Mouse (Mus musculus) forebrain, embryonic 13.5 days (tissue): ENCODE results near the gene Etfa. TPM values are rescaled to one million over a fixed set of nuclear protein-coding genes. Genes with fewer than 3 reads are reported as not detected.

Experiments
- ATAC-seq: fragments of 200-750 bp; cut with Nextera tagmentation; 2 replicates; pipeline ENCODE4 v1.8.0; 2017
- H3K27ac ChIP-seq: fragments of 300-500 bp; sonication (generic); 2 replicates; pipeline ENCODE4 v1.5.1; 2015; ENCODE audit warnings: inconsistent platforms, mild to moderate bottlenecking, moderate library complexity
- H3K27me3 ChIP-seq: fragments of 300-500 bp; sonication (generic); 2 replicates; pipeline ENCODE4 v1.6.1; 2015; ENCODE audit warnings: mild to moderate bottlenecking, inconsistent platforms
- H3K36me3 ChIP-seq: fragments of 300-500 bp; sonication (generic); 2 replicates; pipeline ENCODE4 v1.6.1; 2015; ENCODE audit warnings: mild to moderate bottlenecking, inconsistent platforms; ENCODE audit not compliant: poor library complexity, severe bottlenecking
- H3K4me1 ChIP-seq: fragments of 300-500 bp; sonication (generic); 2 replicates; pipeline ENCODE4 v1.6.1; 2015; ENCODE audit warnings: inconsistent platforms
- H3K4me2 ChIP-seq: fragments of 300-500 bp; sonication (generic); 2 replicates; pipeline ENCODE4 v1.6.1; 2015; ENCODE audit warnings: inconsistent platforms, mild to moderate bottlenecking, moderate library complexity
- H3K4me3 ChIP-seq: fragments of 300-500 bp; sonication (generic); 2 replicates; pipeline ENCODE4 v1.5.1; 2015; ENCODE audit warnings: mild to moderate bottlenecking, inconsistent platforms
- H3K9ac ChIP-seq: fragments of 300-500 bp; sonication (generic); 2 replicates; pipeline ENCODE4 v1.6.1; 2015; ENCODE audit warnings: mild to moderate bottlenecking, inconsistent platforms
- H3K9me3 ChIP-seq: fragments of 300-500 bp; sonication (generic); replicated peaks from 2 replicates; pipeline ENCODE4 v1.6.1; 2016; ENCODE audit warnings: inconsistent platforms
- WGBS: fragments of 180-500 bp; shearing (Covaris S2); methylation state at CpG from one replicate; pipeline ENCODE4 v1.1.7; 2015; 5-methylcytosine and 5-hydroxymethylcytosine counted together
- polyA plus RNA-seq: library from polyadenylated mRNA; unstranded; fragments of >200 nt; fragmentation: Nextera tagmentation; extraction: Ambion mirVana; gene quantifications from 2 replicates; pipeline ENCODE4 v1.2.1, GENCODE M21; 2015

The Etfa gene
- polyA plus RNA-seq, 1 experiment from 2014 or later, result 129 TPM

DNA sequence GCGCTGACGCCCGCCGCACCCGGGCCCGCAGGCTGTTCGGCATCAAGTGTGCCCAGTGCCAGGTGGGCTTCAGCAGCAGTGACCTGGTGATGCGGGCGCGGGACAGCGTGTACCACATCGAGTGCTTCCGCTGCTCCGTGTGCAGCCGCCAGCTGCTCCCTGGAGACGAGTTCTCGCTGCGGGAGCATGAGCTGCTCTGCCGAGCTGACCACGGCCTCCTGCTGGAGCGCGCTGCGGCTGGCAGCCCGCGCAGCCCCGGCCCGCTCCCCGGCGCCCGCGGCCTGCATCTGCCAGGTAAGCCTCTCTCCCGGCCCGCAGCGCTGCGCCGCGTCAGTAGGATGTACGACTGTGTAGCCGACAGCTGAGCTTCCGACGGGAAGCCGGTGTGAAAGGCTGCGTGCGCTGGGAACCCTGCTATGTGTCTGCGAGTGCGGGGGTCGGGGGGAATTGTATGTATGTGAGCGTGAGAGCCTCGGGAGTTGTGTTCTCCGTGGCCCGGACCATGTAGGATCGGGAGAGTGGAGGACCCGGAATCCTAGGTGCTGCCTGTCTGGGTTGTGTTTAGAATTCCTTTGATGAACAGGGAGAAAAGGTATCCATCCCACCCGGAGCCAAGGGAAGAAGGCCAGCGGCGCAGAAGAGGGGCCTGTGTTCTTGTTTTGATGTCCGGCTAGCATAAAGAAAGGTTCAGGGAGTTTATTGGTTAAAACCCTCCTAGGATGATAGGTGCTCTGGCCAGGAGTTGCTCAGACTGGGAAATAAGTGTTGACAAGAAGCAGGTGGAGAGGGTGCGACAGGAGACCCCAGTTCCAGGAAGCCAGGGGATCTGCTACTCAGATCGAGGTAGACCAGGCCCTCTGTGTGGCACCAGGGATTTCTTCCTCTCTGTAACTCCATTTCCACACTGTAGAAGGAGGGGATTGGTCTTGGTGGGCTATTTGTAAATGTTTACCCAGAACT lies 30.6 kb upstream of the Etfa start:
- Histone ChIP-seq H3K4me1 (peaks cover 52% of the 10 kb centered on the region), H3K9me3 (no peaks in the 10 kb centered on the region), H3K27me3 (peaks cover 98% of the 10 kb centered on the region), H3K9ac (no peak overlapping the region), H3K36me3 (no peaks in the 10 kb centered on the region), H3K4me3 (peak overlapping the region; percentile 44), H3K27ac (no peak overlapping the region), H3K4me2 (peak overlapping the region; percentile 71)
- 3% methylated on average over 59 of the region's 59 CpGs for WGBS
- ATAC-seq, result no peak

DNA sequence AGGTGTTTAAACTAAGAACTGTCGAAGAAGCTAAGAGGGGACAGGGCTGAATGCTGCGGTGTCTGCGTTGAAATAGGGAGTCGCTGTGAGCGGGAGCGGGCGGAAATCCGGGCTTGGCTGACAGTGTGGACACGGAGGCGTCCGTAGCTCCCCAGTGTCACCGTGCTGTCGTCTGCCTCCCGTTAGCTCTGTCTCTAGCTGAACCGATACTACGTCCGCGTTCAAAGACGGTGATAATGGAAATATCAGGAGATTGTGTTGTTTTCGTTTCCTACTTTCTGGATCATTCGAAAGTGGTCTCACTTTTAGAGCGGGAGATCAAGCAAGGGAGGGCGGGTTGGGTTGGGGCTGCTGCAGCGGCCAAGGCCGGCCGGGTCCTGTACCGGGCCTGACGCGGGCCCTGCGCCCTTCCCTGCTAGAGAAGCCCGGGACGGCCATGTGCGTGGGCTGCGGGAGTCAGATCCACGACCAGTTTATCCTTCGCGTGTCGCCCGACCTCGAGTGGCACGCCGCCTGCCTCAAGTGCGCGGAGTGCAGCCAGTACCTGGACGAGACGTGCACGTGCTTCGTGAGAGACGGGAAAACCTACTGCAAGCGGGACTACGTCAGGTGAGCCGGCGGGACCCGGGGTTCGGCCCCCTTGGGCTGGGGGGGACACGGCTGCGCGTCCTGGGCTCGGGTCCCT lies 29.8 kb upstream of the Etfa start:
- Histone ChIP-seq H3K4me1 (peaks cover 52% of the 10 kb centered on the region), H3K4me3 (peak overlapping the region; percentile 44), H3K9ac (no peak overlapping the region), H3K27me3 (peaks cover 98% of the 10 kb centered on the region), H3K36me3 (no peaks in the 10 kb centered on the region), H3K9me3 (no peaks in the 10 kb centered on the region), H3K4me2 (peak overlapping the region; percentile 71), H3K27ac (no peak overlapping the region)
- no peak for ATAC-seq
- under 1% methylated on average over 59 of the region's 59 CpGs for WGBS

DNA sequence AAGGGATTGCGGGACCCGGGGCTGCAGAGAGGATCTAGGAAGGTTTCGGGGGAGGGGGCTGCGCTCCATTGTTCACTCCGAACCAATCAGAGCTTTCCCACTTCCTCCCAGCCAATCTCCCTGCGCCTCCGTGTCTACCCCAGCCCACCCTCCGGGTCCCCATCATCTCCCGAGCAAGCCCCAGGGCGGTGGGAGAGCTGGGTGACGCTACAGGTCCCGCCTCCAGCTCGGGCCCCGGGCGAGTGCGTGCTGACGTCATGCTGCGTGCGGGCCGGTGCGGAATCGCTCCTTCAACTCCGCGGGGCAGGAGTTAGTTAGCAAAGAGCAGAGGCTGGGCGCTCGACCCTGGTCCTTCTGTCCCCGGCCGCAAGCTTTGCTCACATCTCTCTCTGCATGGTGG lies 28.8 kb upstream of the Etfa start:
- peak overlapping the region; percentile 44 for H3K4me3 ChIP-seq
- H3K27ac ChIP-seq, result no peak overlapping the region
- WGBS, result 1% methylated on average over 28 of the region's 28 CpGs
- H3K9ac ChIP-seq, result peak overlapping the region; percentile 45
- no peaks in the 10 kb centered on the region for H3K9me3 ChIP-seq
- peak; percentile 99 for ATAC-seq
- peak overlapping the region; percentile 71 for H3K4me2 ChIP-seq
- peaks cover 94% of the 10 kb centered on the region for H3K27me3 ChIP-seq
- H3K4me1 ChIP-seq, result peaks cover 44% of the 10 kb centered on the region
- no peaks in the 10 kb centered on the region for H3K36me3 ChIP-seq

DNA sequence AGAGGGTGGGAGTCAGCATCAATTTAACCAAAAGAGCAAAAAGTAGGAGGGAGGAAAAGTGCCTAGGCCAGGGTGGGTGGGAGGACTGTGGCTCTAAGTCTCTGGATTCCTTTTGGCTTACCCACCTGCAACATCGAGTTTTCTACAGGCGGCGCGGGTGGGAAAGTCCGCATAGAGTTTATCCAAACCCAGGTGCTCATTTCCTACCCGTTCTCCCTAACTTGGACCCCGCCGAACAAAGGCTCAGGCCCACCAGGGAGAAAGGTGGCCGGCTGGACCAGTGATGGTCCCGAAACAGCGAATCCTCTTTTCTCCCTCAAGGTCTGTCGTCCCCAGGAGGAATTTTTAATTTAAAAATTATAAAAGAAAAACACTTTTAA lies 28.3 kb upstream of the Etfa start:
- no peak overlapping the region for H3K27ac ChIP-seq
- peak overlapping the region; percentile 44 for H3K4me3 ChIP-seq
- peaks cover 89% of the 10 kb centered on the region for H3K27me3 ChIP-seq
- no peak for ATAC-seq
- peaks cover 39% of the 10 kb centered on the region for H3K4me1 ChIP-seq
- no peaks in the 10 kb centered on the region for H3K9me3 ChIP-seq
- WGBS, result 0% methylated on average over 12 of the region's 12 CpGs
- H3K9ac ChIP-seq, result peak overlapping the region; percentile 45
- peak overlapping the region; percentile 71 for H3K4me2 ChIP-seq
- no peaks in the 10 kb centered on the region for H3K36me3 ChIP-seq

DNA sequence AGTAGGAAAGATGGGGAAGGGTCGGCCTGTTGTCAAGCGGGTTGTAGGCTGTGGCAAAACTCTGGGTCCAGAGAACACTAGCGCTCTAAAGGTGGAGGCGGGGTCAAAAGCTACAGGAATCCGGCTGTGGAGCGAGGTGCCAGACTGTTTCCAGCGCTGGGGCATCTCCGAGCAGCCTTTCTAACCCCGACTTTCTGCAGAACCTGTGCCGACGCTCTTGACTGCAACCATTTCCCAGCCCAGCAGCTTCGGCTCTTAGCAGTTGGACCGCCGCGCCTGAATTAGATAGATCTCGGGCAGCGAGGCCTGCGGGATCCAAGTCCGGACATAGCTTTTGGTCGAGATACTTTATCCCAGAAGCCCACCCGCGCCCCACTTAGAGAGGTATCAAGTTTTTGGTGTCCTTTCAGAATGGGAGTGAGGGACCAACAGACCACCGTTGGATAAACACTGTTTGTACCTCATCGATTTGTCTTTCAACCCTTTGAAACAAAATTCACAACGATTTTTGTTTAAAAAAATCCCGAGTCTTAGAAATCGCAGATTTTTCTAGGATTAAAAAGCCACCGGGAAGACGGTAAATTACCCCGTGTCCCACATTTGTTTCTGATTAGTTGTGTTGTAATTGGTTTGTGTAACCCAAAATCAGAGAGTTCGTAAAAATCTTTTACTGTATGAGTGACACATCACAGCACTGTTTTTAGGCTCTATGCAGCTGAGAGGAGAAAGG lies 27.8 kb upstream of the Etfa start:
- Histone ChIP-seq H3K4me2 (peak overlapping the region; percentile 71), H3K9me3 (no peaks in the 10 kb centered on the region), H3K27ac (no peak overlapping the region), H3K36me3 (no peaks in the 10 kb centered on the region), H3K27me3 (peaks cover 84% of the 10 kb centered on the region), H3K9ac (no peak overlapping the region), H3K4me3 (peak overlapping the region; percentile 44; the same call in 1 of the 2 replicates), H3K4me1 (peaks cover 34% of the 10 kb centered on the region)
- no peak for ATAC-seq
- WGBS, result 2% methylated on average over 31 of the region's 31 CpGs

DNA sequence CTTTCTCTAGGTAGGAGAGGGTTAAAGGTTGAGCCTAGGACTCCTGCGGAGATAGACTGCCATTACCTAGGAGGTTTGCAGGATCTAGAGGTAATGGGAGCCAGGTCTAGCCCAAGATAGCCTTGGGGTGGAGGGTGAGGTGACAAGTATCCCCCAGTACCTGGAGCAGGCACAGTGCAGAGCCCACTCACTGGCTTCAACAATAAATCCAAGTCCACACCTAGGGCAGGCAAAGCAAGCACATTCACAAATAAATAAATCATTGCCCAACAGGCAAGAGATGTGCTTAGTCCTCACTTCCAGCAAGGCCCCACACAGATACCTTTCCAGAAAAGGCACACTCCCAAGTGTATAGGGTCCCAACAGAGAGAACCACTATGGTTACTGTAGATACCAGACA lies 27.0 kb upstream of the Etfa start:
- Histone ChIP-seq H3K4me3 (no peak overlapping the region), H3K4me1 (peaks cover 30% of the 10 kb centered on the region), H3K27ac (no peak overlapping the region), H3K4me2 (no peak overlapping the region), H3K36me3 (no peaks in the 10 kb centered on the region), H3K9me3 (no peaks in the 10 kb centered on the region), H3K9ac (no peak overlapping the region), H3K27me3 (peaks cover 76% of the 10 kb centered on the region)
- no peak for ATAC-seq
- 0% methylated on average over 1 of the region's 1 CpGs for WGBS

DNA sequence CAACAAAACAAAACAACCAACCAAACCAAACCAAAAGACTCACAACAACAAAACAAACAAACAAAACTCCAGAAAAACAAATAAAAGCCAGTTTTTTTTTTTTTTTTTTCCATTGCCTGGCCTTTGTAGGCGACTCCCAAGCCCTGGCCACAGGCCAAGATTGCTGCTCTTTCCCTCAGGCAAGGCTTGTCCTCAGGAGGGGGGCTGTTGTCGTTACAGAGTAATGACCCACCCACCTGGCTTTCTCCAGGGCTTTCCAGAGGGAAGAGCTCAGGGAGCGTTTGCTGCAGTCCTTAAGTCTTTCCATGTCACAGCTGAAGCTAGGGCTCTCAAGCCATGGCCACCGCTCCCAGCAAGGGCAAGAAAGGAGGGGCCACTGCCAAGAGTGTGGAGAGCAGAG lies 26.3 kb upstream of the Etfa start, which contains the start of gene Isl2:
Gene Isl2, plus strand, starts transcription at position 296 of the 400 bp plus-strand sequence.
- no peak within 1 kb of the TSS for H3K27ac ChIP-seq
- no peaks in the 10 kb centered on the region for H3K36me3 ChIP-seq
- H3K27me3 ChIP-seq, result peaks cover 69% of the 10 kb centered on the region
- H3K4me3 ChIP-seq, result 0 out of 2 replicates have a peak within 1 kb of the TSS, but pooled peaks have one; percentile 6
- H3K9me3 ChIP-seq, result no peaks in the 10 kb centered on the region
- H3K4me1 ChIP-seq, result peaks cover 26% of the 10 kb centered on the region
- 3% methylated on average over 4 of the region's 4 CpGs for WGBS
- no peak within 1 kb of the TSS for H3K9ac ChIP-seq
- H3K4me2 ChIP-seq, result no peak within 1 kb of the TSS
- no peak for ATAC-seq

DNA sequence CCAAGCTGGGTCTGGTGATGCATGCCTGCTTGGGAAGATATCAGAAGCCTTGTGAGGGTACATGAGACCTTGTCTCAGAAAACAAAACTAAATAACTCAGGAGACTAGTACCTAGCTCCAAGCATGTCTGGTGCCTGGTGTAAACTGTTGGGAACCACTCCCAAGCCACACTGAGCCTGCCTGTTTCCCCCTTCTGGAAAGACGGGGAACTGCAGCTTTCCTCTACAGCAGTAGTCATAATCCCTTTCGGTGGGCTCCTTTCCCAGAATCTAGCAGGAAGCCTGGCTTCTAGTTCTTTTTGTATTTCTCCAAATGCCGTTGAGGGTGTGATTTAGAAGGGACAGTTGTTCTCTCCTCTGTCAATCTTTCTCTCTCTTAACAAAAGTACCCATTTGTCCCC lies 23.9 kb upstream of the Etfa start:
- H3K27ac ChIP-seq, result no peak overlapping the region
- no peak overlapping the region for H3K4me2 ChIP-seq
- H3K9ac ChIP-seq, result no peak overlapping the region
- no peaks in the 10 kb centered on the region for H3K9me3 ChIP-seq
- 21% methylated on average over 3 of the region's 3 CpGs for WGBS
- no peak for ATAC-seq
- H3K36me3 ChIP-seq, result no peaks in the 10 kb centered on the region
- H3K27me3 ChIP-seq, result peaks cover 45% of the 10 kb centered on the region
- H3K4me3 ChIP-seq, result no peak overlapping the region
- H3K4me1 ChIP-seq, result peaks cover 8% of the 10 kb centered on the region; the same call in 1 of the 2 replicates

DNA sequence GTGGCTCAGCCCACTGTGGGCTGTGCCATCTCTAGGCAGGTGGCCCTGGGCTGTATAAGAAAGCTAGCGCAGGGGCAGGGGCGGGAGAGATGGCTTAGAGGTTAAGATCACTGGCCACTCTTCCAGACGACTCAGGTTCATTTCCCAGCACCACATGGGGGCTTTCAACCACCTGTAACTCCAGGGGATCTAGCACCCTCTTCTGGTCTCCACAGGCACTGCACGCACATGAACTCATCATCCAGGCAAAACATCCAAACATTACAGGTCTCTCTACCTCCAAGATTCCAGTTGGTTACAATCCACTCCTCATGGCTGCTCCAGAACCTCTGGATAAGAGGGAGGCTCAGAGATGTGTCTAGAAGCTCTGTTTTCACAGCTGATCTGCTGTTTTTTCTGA lies 13.7 kb upstream of the Etfa start:
- no peak overlapping the region for H3K9ac ChIP-seq
- H3K9me3 ChIP-seq, result no peaks in the 10 kb centered on the region
- no peak overlapping the region for H3K27ac ChIP-seq
- H3K36me3 ChIP-seq, result no peaks in the 10 kb centered on the region
- H3K4me1 ChIP-seq, result no peaks in the 10 kb centered on the region
- WGBS, result 44% methylated on average over 4 of the region's 4 CpGs
- H3K4me2 ChIP-seq, result no peak overlapping the region
- no peak for ATAC-seq
- H3K4me3 ChIP-seq, result no peak overlapping the region
- H3K27me3 ChIP-seq, result peaks cover 7% of the 10 kb centered on the region; the same call in 1 of the 2 replicates

DNA sequence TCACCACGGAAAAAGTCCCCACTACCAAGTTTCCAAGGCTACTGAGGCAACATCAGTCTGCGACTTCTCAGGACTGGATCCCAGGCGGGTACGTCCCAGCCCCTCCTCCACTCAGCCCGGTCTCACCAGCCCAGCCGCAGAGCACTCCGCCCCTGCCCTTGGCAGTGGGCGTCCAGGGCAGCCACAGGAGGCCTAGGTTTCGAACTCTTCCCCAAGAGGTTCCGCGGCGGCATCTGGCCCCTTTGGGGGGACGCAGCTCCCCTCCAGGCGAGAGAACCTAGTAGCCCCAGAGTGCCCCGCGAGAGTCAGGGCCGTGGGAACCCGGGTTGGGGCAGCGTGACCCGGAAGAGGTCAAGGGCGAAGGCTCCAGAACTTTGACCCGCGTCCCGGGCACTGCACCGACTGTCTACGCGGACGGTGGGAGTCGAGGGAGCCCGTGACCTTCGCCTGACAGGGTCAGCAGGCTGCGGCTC lies 486 bp downstream of the Etfa start:
- H3K9me3 ChIP-seq, result no peaks in the 10 kb centered on the region
- H3K9ac ChIP-seq, result peak overlapping the region; percentile 88
- under 1% methylated on average over 32 of the region's 32 CpGs for WGBS
- peak overlapping the region; percentile 84 for H3K4me3 ChIP-seq
- no peaks in the 10 kb centered on the region for H3K36me3 ChIP-seq
- H3K4me2 ChIP-seq, result peak overlapping the region; percentile 93
- H3K27ac ChIP-seq, result peak overlapping the region; percentile 72
- H3K27me3 ChIP-seq, result peaks cover 16% of the 10 kb centered on the region
- ATAC-seq, result peak; percentile 64
- H3K4me1 ChIP-seq, result peaks cover 11% of the 10 kb centered on the region

DNA sequence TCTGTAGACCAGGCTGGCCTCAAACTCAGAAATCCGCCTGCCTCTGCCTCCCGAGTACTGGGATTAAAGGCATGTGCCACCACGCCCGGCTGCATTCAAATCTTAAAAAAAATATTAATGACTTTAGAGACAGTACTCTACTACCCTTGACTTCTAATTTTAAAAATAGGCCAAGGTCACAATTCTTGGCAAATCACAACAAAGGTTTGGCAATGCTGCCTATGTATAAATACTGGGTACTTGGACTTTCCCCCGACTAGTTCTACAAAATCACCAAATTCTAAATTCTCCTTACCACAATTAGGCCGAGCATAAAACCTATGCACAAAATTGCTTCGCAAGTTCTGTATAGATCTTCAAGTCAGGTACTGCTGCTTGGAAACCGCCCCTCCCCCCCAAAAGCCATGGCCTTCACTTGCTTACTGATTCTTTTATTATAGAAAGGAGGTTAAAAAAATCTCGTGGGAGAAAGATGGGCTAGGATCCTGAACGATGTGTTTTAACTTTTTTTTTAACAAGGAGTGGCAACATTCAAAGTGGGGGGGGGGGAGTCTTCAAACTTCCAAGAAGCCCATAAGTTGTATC lies 1.3 kb downstream of the Etfa start:
- Histone ChIP-seq H3K27me3 (peaks cover 16% of the 10 kb centered on the region), H3K27ac (no peak overlapping the region), H3K4me2 (peak overlapping the region; percentile 93), H3K4me3 (peak overlapping the region; percentile 84), H3K36me3 (no peaks in the 10 kb centered on the region), H3K9ac (no peak overlapping the region), H3K4me1 (peaks cover 11% of the 10 kb centered on the region), H3K9me3 (no peaks in the 10 kb centered on the region)
- WGBS, result 83% methylated on average over 10 of the region's 10 CpGs
- ATAC-seq, result no peak
